Mouse (Mus musculus): ENCODE measurements around the gene Olfr543.

Olfr543 gene

GRCm38 (mm10) chr7:102472675-102473074 lies 8.8 kb downstream of the Olfr543 start:
- DNase-seq = no peak

GRCm38 (mm10) chr7:102467566-102467965 lies 13.9 kb downstream of the Olfr543 start:
- no peak for DNase-seq

GRCm38 (mm10) chr7:102458618-102459380 lies 22.7 kb downstream of the Olfr543 start:
- DNase-seq = no peak

DNA sequence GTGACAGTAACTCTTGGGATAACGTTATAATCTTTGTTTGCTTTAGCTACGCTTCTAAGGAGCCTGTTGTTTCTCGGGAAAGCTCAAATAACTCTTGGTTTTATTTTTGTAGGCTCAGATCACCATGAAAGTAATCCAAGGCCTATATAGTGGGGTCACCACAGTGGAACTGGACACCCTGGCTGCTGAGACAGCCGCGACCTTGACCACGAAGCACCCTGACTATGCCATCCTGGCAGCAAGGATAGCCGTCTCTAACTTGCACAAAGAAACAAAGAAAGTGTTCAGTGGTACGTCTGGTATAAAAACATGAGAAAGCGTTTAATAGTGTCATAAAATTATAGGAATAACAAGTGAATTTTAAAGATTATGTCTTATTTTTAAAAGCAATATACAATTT lies 35.0 kb downstream of the Olfr543 start:
- no peak for DNase-seq

- DNase-seq = no peak
Measured at GRCm38 (mm10) chr7:102444301-102444700, 37.2 kb downstream of the Olfr543 start.

DNA sequence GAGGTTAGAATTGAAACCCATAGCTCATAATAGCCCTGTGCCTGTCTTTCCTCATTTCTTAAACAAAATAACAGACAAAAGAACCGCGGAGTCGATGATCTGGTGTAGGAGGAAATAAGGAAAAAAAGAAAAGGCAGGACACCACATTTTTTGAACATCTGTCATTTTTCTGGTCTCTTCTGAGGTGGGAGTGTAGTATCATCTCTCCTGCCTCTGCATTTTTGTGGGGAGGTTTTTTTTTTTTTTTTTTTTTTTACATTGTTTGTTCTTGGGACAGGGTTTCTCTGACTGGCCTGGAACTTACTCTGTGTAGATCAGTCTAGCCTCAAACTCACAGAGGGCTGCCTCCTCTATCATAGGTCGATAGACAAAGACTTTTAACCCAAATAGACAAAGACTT lies 39.0 kb downstream of the Olfr543 start:
- DNase-seq = no peak

GRCm38 (mm10) chr7:102441657-102442391 lies 39.7 kb downstream of the Olfr543 start, which contains the start of gene Rrm1:
Rrm1 (plus strand) TSS chr7:102441695.
- DNase-seq = peak; percentile 94

DNA sequence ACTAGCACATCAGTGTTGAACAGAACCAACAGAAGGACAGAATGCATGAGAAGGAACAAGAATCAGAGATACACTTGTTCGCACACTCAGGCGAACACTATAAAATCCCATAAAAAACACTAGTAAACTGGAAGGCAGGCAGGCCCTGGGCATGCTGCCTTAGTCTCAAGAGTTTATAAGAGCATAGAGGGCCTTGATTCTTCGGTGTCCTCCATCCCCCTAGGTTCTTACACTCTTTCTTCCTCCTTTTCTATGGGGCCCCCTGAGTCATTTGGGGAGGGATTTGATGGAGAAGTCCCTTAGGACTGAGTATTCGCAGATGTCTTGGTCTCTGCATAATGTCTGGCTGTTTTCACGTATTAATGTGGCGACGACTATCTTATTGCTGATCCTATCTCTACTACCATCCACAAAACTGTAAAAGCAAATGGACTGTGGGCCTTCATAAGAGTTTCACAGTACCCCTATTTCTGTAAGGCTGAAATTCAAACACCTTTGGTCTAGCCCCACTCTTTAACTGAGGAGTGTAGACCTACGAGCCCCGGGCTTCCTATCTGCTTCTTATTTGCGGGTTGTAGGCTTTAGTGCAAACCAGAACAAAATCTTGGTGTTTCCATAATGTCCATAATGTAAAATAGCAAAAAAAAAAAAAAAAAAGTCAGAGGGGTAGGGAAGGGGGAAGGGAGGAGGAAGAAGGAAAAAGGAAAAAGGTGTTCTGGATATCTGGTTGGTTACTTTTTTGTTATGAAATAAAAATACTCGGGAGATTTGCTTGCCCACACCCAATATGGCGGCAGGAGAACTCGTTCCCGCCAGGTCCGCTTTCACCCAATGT lies 40.4 kb downstream of the Olfr543 start:
- no peak for DNase-seq

- no peak for DNase-seq
Measured at GRCm38 (mm10) chr7:102434344-102434743, 47.1 kb downstream of the Olfr543 start.
